Mouse (Mus musculus): ENCODE measurements at regions not wholly inside any gene's neighbourhood (a gene's known extent, or its start where the extent isn't known, plus 50 kb on each side); places are given as distances from the start of the nearest gene placed in this dataset.

DNA sequence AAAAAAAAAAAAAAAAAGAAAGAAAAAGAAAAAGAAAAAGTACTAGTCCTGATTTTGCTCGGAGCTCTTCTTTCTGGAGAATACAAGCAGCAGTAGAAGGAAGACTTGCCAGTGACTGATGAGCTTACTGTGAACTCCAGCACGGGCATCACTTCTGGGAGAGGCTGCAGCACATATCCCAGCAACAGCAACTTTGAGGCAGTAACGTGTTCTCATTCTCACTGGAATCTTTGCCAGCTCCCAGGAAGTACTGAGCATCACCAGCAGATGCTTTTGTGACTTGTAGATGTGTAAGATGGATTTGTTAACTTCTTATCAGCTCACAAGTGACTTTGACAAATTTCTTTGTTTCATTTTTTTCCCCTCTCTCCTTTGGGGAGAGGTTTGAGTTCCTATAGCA lies 1349.4 kb upstream of the Lrrc6 start:
- no peaks in the 10 kb centered on the region for H3K4me1 ChIP-seq (ENCODE audit: control insufficient read depth in 1 of 2, insufficient read depth in 2 of 2)
- no peak overlapping the region for H3K4me3 ChIP-seq (replicated peaks in 1 of 3; ENCODE audit: low read depth in 2 of 3, low read length in 2 of 3, poor library complexity in 1 of 3)
- H3K9me3 ChIP-seq (replicated peaks; ENCODE audit: low read length): no peaks in the 10 kb centered on the region
- H3K9ac ChIP-seq (ENCODE audit: insufficient read depth, low read depth): no peak overlapping the region
- no peak overlapping the region; the same call in 1 of the 2 replicates for H3K4me2 ChIP-seq (ENCODE audit: insufficient read depth, low read depth, poor library complexity, severe bottlenecking)
- TF ChIP-seq NELFE (IDR thresholded peaks at IDR 0.05; ENCODE audit: low read depth, low read length) (no peak), TCF12 (IDR thresholded peaks at IDR 0.05; ENCODE audit: low read depth, low read length) (no peak), ZNF384 (IDR thresholded peaks at IDR 0.05; ENCODE audit: low read depth, low read length) (no peak), NRF1 (IDR thresholded peaks at IDR 0.05; ENCODE audit: low read depth, low read length) (no peak), ELF1 (IDR thresholded peaks at IDR 0.05; ENCODE audit: low read depth, low read length) (no peak), MAZ (IDR thresholded peaks at IDR 0.05; ENCODE audit: low read depth, low read length) (no peak)
- dilution Hi-C loops (cut with MboI; ENCODE audit: extremely low pct_ligation_motif_present, extremely low pct_unique_long_range_greater_than_20kb, low sequenced_read_pairs) (no loop called here), in situ Hi-C loops (cut with MboI; ENCODE audit: low pct_ligation_motif_present, low pct_unique_long_range_greater_than_20kb, low sequenced_read_pairs) (no loop called here)
- no peaks in the 10 kb centered on the region for H3K36me3 ChIP-seq (replicated peaks in 1 of 2; ENCODE audit: control insufficient read depth in 1 of 2, insufficient read depth in 1 of 2, low read length in 1 of 2)
- H3K27ac ChIP-seq (ENCODE audit: insufficient read depth, low read depth): no peak overlapping the region
- H3K27me3 ChIP-seq (replicated peaks): no peaks in the 10 kb centered on the region
- DNase-seq (ENCODE audit: extremely low read depth): no peak
- no peaks in the 10 kb centered on the region for H3K79me2 ChIP-seq (replicated peaks; ENCODE audit: control insufficient read depth, extremely low read depth, insufficient read depth, poor library complexity, severe bottlenecking)

DNA sequence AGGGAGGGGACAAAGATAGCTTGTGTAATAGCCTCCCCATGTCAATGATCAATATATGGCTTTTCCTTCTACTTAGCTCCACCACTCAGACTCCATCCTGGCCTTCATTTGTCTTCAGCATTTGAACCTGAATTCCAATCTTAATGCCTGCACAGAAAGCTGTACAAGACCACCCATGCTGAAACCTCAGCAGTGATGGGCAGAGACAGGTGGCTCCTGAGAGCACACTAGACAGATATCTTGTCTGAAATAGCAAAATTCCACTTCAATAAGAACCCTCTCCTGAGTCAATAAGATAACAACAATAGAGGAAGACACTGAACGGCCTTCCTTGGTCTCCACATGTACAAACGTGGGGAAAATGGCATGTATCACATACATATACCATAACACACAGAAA lies 1345.0 kb upstream of the Lrrc6 start:
- Histone ChIP-seq H3K4me2 (ENCODE audit: insufficient read depth, low read depth, poor library complexity, severe bottlenecking) (no peak overlapping the region), H3K9me3 (replicated peaks; ENCODE audit: low read length) (no peaks in the 10 kb centered on the region), H3K27ac (ENCODE audit: insufficient read depth, low read depth) (no peak overlapping the region), H3K36me3 (replicated peaks in 1 of 2; ENCODE audit: control insufficient read depth in 1 of 2, insufficient read depth in 1 of 2, low read length in 1 of 2) (no peaks in the 10 kb centered on the region), H3K79me2 (replicated peaks; ENCODE audit: control insufficient read depth, extremely low read depth, insufficient read depth, poor library complexity, severe bottlenecking) (no peaks in the 10 kb centered on the region), H3K4me3 (replicated peaks in 1 of 3; ENCODE audit: low read depth in 2 of 3, low read length in 2 of 3, poor library complexity in 1 of 3) (no peak overlapping the region), H3K27me3 (replicated peaks) (no peaks in the 10 kb centered on the region), H3K9ac (ENCODE audit: insufficient read depth, low read depth) (no peak overlapping the region), H3K4me1 (ENCODE audit: control insufficient read depth in 1 of 2, insufficient read depth in 2 of 2) (no peaks in the 10 kb centered on the region)
- no peak for DNase-seq (ENCODE audit: extremely low read depth)
- in situ Hi-C loops (cut with MboI; ENCODE audit: low pct_ligation_motif_present, low pct_unique_long_range_greater_than_20kb, low sequenced_read_pairs): no loop called here
- no peak for TF ChIP-seq MEF2A (IDR thresholded peaks at IDR 0.05; ENCODE audit: borderline replicate concordance, low read depth, low read length)
- no peak for TF ChIP-seq MAZ (IDR thresholded peaks at IDR 0.05; ENCODE audit: low read depth, low read length)
- no peak for TF ChIP-seq CHD1 (IDR thresholded peaks at IDR 0.05; ENCODE audit: low read depth, low read length)
- TF ChIP-seq SIN3A (IDR thresholded peaks at IDR 0.05; ENCODE audit: low read length): no peak
- TF ChIP-seq USF1 (IDR thresholded peaks at IDR 0.05; ENCODE audit: low read depth, low read length): no peak
- no peak for TF ChIP-seq TCF12 (IDR thresholded peaks at IDR 0.05; ENCODE audit: low read depth, low read length)
- TF ChIP-seq PAX5 (IDR thresholded peaks at IDR 0.05; ENCODE audit: low read length): no peak
- TF ChIP-seq E2F4 (IDR thresholded peaks at IDR 0.05; ENCODE audit: insufficient replicate concordance, low read depth, low read length): no peak
- no peak for TF ChIP-seq MAX (IDR thresholded peaks at IDR 0.05; ENCODE audit: low read length)
- no peak for TF ChIP-seq MYC (IDR thresholded peaks at IDR 0.05; ENCODE audit: low read depth, low read length)
- TF ChIP-seq CHD2 (IDR thresholded peaks at IDR 0.05; ENCODE audit: low read length): no peak
- TF ChIP-seq JUND (conservative IDR thresholded peaks at IDR 0.05; ENCODE audit: low read depth, low read length): no peak
- dilution Hi-C loops (cut with MboI; ENCODE audit: extremely low pct_ligation_motif_present, extremely low pct_unique_long_range_greater_than_20kb, low sequenced_read_pairs): no loop called here

Data from CH12.LX (cell line).